Mouse (Mus musculus): ENCODE data around the gene Vmn2r91. TPM values are rescaled to one million over a fixed set of nuclear protein-coding genes. Genes with fewer than 3 reads are reported as not detected.
"Not testable (repeated sequence)": the region's sequence is repeated elsewhere in the genome, so short reads cannot be mapped to it uniquely, and the experiment has no call there.

The Vmn2r91 gene
- total RNA-seq (2021): not detected
- long read RNA-seq: 0 reads

DNA sequence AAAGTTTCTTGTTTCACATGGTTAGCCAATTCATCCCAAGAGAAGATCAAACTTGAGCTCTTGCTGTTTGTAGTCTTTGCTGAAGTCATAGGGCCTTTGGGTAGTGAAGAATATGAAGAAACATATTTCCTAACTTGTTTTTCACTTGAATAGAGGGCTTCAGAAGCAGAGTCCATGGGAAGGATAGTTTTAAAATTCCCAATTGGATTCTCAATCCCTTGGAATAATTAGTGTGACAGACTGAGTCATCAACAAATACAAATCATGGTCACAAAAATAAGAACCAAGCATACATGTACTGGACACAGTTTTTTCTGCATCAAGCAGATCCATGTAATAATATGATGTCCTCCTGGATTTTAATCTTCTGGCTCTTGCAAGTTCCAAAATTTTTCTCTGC lies at the start of gene Vmn2r91:
TSS of gene Vmn2r91 (plus strand) at position 301 of the 400 bp plus-strand sequence.
- not testable (repeated sequence) for DNase-seq (ENCODE audit: low spot score in 2 of 2)

DNA sequence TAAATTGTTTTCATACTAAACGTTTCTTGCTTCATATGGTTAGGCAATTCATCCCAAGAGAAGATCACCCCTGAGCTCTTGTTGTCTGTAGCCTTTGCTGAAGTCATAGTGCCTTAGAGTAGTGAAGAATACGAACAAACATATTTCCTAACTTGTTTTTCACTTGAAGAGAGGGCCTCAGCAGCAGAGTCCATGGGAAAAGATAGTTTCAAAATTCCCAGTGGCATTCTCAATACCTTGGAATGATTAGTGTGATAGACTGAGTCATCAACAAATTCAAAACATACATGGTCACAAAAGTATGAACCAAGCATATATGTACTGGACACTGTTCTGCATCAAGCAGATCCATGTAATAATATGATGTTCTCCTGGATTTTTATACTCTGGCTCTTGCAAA lies 35.7 kb upstream of the Vmn2r91 start, which contains the start of gene Vmn2r124:
TSS of gene Vmn2r124 (plus strand) at position 301 of the 400 bp plus-strand sequence.
- DNase-seq (ENCODE audit: low spot score in 2 of 2): no peak

DNA sequence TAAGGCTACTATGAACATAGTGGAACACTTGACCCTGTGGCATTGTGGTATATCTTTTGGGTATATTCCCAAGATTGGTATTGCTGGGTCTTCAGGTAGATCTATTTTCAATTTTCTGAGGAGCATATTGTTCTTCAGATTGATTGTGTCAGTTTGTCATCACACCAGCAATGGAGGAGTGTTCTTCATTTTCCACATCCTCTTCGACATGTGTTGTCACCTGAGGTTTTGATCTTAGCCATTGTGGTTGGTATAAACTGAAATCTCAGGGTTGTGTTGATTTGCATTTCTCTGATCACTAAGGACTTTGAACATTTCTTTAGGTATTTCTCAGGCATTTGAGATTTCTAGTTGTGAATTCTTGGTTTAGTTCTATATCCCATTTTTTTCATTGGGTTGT lies 10.8 kb downstream of the Vmn2r91 start:
- not testable (repeated sequence) for DNase-seq (ENCODE audit: low spot score in 2 of 2)

DNA sequence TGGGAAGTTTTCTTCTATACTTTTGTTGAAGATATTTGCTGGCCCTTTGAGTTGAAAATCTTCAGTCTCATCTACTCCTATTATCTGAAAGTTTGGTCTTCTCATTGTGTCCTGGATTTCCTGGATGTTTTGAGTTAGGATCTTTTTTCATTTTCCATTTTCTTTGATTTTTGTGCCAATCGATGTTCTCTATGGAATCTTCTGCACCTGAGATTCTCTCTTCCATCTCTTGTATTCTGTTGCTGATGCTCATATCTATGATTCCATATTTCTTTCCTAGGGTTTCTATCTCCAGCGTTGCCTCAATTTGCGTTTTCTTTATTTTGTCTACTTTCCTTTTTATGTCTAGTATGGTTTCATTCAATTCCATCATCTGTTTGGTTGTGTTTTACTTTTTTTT lies 17.4 kb downstream of the Vmn2r91 start:
- DNase-seq (ENCODE audit: low spot score in 2 of 2): not testable (repeated sequence)

DNA sequence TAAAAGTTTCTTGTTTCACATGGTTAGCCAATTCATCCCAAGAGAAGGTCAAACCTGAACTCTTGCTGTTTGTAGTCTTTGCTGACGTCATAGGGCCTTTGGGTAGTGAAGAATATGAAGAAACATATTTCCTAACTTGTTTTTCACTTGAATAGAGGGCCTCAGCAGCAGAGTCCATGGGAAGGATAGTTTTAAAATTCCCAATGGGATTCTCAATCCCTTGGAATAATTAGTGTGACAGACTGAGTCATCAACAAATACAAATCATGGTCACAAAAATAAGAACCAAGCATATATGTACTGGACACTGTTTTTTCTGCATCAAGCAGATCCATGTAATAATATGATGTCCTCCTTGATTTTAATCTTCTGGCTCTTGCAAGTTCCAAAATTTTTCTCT lies 66.8 kb downstream of the Vmn2r91 start, which contains the start of gene Vmn2r92:
TSS of gene Vmn2r92 (plus strand) at position 301 of the 400 bp plus-strand sequence.
- DNase-seq (ENCODE audit: low spot score in 2 of 2): not testable (repeated sequence)

DNA sequence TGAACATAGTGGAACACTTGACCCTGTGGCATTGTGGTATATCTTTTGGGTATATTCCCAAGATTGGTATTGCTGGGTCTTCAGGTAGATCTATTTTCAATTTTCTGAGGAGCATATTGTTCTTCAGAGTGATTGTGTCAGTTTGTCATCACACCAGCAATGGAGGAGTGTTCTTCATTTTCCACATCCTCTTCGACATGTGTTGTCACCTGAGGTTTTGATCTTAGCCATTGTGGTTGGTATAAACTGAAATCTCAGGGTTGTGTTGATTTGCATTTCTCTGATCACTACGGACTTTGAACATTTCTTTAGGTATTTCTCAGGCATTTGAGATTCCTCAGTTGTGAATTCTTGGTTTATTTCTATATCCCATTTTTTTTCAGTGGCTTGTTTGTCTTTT lies 76.4 kb downstream of the Vmn2r91 start:
- DNase-seq (ENCODE audit: low spot score in 2 of 2): not testable (repeated sequence)

Other genes with a start within 250 kb of the Vmn2r91 start
- under 1 TPM; 0.20 to 0.34 TPM for gene Has1, start 229.8 kb upstream of the Vmn2r91 start, total RNA-seq (2021)
- gene Fpr1, start 201.1 kb upstream of the Vmn2r91 start, total RNA-seq (2021): not detected
- under 1 TPM in 1 of 2 experiments, not detected in 1; 0.57 TPM for gene Fpr2, start 197.2 kb upstream of the Vmn2r91 start, total RNA-seq (2021)
- gene Fpr3, start 197.2 kb upstream of the Vmn2r91 start, total RNA-seq (2021): not detected
- not detected for gene Fpr-rs4, start 63.3 kb upstream of the Vmn2r91 start, total RNA-seq (2021)
- gene Vmn2r124, start 35.6 kb upstream of the Vmn2r91 start, total RNA-seq (2021): under 1 TPM; 0.11 TPM
- not detected for gene Vmn2r92, start 66.9 kb downstream of the Vmn2r91 start, total RNA-seq (2021)
- gene Vmn2r94, start 192.7 kb downstream of the Vmn2r91 start, total RNA-seq (2021): not detected
- not detected for gene Vmn2r93, start 213.1 kb downstream of the Vmn2r91 start, total RNA-seq (2021)